Mouse (Mus musculus) subcutaneous adipose tissue, adult 2 months (tissue): Measurements from ENCODE around the gene Fam129b. TPM values are rescaled to one million over a fixed set of nuclear protein-coding genes. Genes with fewer than 3 reads are reported as not detected.

Source experiments
- polyA plus RNA-seq: library from polyadenylated mRNA; depleted of rRNA; stranded (reverse); fragments of >200 nt; gene quantifications from 2 replicates; pipeline ENCODE4 v1.2.3, GENCODE M21; 2012; ENCODE audit warnings: low replicate concordance; rRNA removed

The Fam129b gene
- 43.7 and 52.3 TPM in 2 replicates for polyA plus RNA-seq

DNA sequence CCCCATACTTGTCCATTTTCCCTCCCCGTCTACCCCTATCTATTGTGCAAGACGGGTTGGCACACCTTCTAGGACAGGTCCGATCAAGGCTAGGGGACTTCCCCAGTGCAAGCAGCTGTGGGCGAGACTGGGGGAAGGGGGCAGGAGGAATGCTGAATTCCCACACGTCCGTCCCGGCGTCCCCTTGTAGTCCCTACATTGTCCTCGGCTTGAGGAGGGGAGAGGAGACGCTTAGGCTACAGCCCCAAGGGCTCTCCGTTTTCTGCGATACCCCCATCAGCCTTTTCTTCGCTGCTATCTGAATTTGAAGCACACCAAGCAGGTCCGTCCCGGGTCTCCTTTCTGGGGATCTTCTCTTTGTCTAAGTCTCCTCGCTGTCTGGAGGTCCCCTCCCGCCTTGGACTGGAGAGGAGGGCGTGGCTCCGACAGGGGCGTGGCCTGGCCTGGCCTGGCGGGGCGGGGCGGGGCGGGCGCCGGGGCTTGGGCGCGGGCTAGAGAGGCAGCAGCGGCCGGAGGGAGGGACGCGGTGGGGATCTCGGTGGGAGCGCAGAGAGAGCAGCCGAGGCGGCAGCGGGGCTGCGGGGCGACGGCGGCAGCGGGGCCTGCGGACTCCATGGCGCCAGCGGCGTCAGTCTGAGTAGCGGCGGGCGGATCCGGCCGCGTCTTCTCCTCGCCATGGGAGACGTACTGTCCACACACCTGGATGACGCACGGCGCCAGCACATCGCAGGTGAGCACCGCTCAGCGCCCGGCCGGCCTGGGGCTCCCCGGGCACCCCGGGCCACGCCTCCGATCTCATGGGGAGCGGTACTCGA lies at the start of gene Fam129b:
Gene Fam129b (plus strand): TSS at position 440 of the 815 bp plus-strand sequence.

DNA sequence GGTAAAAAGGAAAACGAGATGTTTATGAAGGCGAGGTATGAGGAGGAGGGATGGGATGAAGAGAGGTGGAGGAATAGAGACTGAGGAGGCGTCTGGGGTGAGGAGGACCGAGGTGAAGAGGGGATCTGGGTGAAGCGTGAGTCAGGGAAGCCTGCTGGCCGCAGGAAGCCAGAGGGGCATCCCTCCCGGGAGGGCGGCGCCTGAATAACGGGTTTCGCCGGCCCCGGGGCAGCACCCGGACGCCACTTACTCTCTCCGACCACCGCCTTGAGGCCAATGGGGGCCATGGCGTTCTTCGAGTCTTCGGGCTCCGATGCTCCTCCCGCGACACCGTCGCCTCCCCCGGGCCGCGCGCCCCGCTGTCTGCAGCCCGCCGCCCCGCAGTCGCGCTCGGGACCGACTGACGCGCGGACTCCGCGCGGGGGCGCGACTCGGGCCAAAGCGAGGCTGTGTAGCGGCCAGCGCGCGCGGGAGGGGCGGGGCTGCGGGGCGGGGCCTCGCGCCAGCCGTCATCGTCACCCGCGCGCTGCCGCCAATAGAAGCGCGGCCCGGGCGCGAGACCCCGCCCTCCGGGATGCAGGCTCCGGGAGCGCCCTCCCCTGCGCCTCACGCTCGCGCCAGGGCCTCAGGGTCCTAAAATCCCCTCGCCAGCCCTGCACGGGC lies 29.0 kb upstream of the Fam129b start, which contains the start of gene Stxbp1:
Gene Stxbp1 (minus strand): TSS at position 441 of the 663 bp plus-strand sequence.

DNA sequence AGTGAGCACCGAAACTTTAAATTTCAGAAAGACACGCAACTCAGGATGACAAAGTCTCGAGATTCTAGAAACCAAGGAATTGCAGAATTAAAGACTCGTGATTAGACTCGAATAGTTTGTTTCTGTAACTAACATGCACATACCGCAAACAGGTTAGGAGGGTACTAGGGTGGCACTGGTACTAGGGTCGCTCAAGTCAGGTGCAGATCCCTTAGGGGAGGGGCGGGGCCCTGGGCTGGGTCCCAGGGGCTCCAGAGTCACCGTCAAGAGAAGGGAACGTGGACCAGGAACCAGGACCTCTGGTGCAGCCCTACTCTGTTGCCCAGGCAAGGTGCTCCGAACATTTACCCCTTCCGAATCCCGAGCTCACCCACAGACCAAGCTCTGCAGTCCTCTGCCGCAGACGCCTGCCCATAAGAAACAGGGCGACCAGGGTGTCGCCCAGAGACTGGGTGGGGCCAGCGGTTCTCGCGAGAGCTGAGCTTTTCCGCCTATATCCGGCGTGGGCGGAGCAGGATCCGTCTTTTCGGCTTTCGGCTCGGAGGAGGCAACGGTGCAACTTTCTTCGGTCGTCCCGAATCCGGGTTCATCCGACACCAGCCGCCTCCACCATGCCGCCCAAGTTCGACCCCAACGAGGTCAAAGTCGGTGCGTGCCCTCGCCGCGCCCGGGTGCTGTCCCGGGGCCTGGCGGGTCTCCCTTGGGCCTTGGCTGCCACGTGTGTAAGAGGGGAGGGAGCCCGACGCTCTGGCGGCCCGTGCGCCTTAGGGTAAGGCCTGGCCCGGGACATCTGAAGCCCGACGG lies 85.5 kb downstream of the Fam129b start, which contains the start of the genes Rpl12 and Lrsam1:
Gene Rpl12 (plus strand): TSS at position 368 of the 804 bp plus-strand sequence.
Gene Lrsam1 (minus strand): TSS at position 423 of the 804 bp plus-strand sequence.

Other genes starting within 250 kb of the Fam129b start
- 204 and 298 TPM in 2 replicates for gene Eng, start 229.5 kb upstream of the Fam129b start, polyA plus RNA-seq
- gene Fpgs, start 172.0 kb upstream of the Fam129b start, polyA plus RNA-seq, result 28.4 and 91.8 TPM in 2 replicates
- gene Cdk9, start 163.0 kb upstream of the Fam129b start, polyA plus RNA-seq, result 130 and 164 TPM in 2 replicates
- gene Sh2d3c, start 155.1 kb upstream of the Fam129b start, polyA plus RNA-seq, result 43.4 and 100 TPM in 2 replicates
- 0.17 TPM in 1 of 2 replicates, not detected in the other for gene 6330409D20Rik, start 135.1 kb upstream of the Fam129b start, polyA plus RNA-seq
- gene Tor2a, start 118.9 kb upstream of the Fam129b start, polyA plus RNA-seq, result 56.9 and 93.4 TPM in 2 replicates
- gene Ttc16, start 100.5 kb upstream of the Fam129b start, polyA plus RNA-seq, result 0.39 and 1.1 TPM in 2 replicates
- 8.3 and 13.3 TPM in 2 replicates for gene Ptrh1, start 100.3 kb upstream of the Fam129b start, polyA plus RNA-seq
- 0.06 and 0.13 TPM in 2 replicates for gene Cfap157, start 91.7 kb upstream of the Fam129b start, polyA plus RNA-seq
- gene Stxbp1, start 28.9 kb upstream of the Fam129b start, polyA plus RNA-seq, result 14.4 and 22.7 TPM in 2 replicates
- 143 and 515 TPM in 2 replicates for gene Rpl12, start 85.4 kb downstream of the Fam129b start, polyA plus RNA-seq
- gene Lrsam1, start 85.5 kb downstream of the Fam129b start, polyA plus RNA-seq, result 21.7 and 22.8 TPM in 2 replicates
- 63.8 and 76.1 TPM in 2 replicates for gene Slc2a8, start 106.0 kb downstream of the Fam129b start, polyA plus RNA-seq